Mouse (Mus musculus) forebrain, embryonic 13.5 days (tissue): ENCODE results near the gene Nuak2. TPM values are rescaled to one million over a fixed set of nuclear protein-coding genes. Genes with fewer than 3 reads are reported as not detected.
A peak's percentile ranks its signal among the peaks of the same experiment; 100 is the strongest.
"Not testable (repeated sequence)": the region's sequence is repeated elsewhere in the genome, so short reads cannot be mapped to it uniquely, and the experiment has no call there.

Source experiments
- ATAC-seq: fragments of 200-750 bp; cut with Nextera tagmentation; 2 replicates; pipeline ENCODE4 v1.8.0; 2017
- H3K27ac ChIP-seq: fragments of 300-500 bp; sonication (generic); 2 replicates; pipeline ENCODE4 v1.5.1; 2015; ENCODE audit warnings: inconsistent platforms, mild to moderate bottlenecking, moderate library complexity
- H3K27me3 ChIP-seq: fragments of 300-500 bp; sonication (generic); 2 replicates; pipeline ENCODE4 v1.6.1; 2015; ENCODE audit warnings: mild to moderate bottlenecking, inconsistent platforms
- H3K36me3 ChIP-seq: fragments of 300-500 bp; sonication (generic); 2 replicates; pipeline ENCODE4 v1.6.1; 2015; ENCODE audit warnings: mild to moderate bottlenecking, inconsistent platforms; ENCODE audit not compliant: poor library complexity, severe bottlenecking
- H3K4me1 ChIP-seq: fragments of 300-500 bp; sonication (generic); 2 replicates; pipeline ENCODE4 v1.6.1; 2015; ENCODE audit warnings: inconsistent platforms
- H3K4me2 ChIP-seq: fragments of 300-500 bp; sonication (generic); 2 replicates; pipeline ENCODE4 v1.6.1; 2015; ENCODE audit warnings: inconsistent platforms, mild to moderate bottlenecking, moderate library complexity
- H3K4me3 ChIP-seq: fragments of 300-500 bp; sonication (generic); 2 replicates; pipeline ENCODE4 v1.5.1; 2015; ENCODE audit warnings: mild to moderate bottlenecking, inconsistent platforms
- H3K9ac ChIP-seq: fragments of 300-500 bp; sonication (generic); 2 replicates; pipeline ENCODE4 v1.6.1; 2015; ENCODE audit warnings: mild to moderate bottlenecking, inconsistent platforms
- H3K9me3 ChIP-seq: fragments of 300-500 bp; sonication (generic); replicated peaks from 2 replicates; pipeline ENCODE4 v1.6.1; 2016; ENCODE audit warnings: inconsistent platforms
- WGBS: fragments of 180-500 bp; shearing (Covaris S2); methylation state at CpG from one replicate; pipeline ENCODE4 v1.1.7; 2015; 5-methylcytosine and 5-hydroxymethylcytosine counted together
- polyA plus RNA-seq: library from polyadenylated mRNA; unstranded; fragments of >200 nt; fragmentation: Nextera tagmentation; extraction: Ambion mirVana; gene quantifications from 2 replicates; pipeline ENCODE4 v1.2.1, GENCODE M21; 2015

The Nuak2 gene
- polyA plus RNA-seq, 1 experiment from 2014 or later, result 28.8 TPM

DNA sequence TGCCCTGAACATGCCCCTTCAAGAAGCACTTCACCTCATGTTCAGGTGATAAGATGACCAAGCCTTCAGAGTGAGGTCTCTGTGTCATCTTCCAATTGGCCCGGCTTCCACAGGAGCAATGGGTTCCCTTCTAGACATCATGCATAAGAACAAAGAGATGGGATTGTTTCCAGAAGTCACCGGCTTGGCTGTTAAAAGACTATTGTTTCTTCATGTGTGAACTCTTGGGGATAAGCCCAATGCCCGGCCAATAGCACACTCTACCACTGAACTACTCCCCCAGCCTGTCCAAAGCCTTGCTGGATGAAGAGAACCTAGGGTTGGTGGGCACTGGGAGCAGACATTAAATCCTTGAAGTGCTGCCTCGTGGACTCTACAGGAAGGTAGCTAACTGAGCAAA, 29.6 kb downstream of the Nuak2 start:
- Histone ChIP-seq H3K9me3 (no peaks in the 10 kb centered on the region), H3K27me3 (no peaks in the 10 kb centered on the region)
- 75% methylated on average over 4 of the region's 4 CpGs for WGBS

DNA sequence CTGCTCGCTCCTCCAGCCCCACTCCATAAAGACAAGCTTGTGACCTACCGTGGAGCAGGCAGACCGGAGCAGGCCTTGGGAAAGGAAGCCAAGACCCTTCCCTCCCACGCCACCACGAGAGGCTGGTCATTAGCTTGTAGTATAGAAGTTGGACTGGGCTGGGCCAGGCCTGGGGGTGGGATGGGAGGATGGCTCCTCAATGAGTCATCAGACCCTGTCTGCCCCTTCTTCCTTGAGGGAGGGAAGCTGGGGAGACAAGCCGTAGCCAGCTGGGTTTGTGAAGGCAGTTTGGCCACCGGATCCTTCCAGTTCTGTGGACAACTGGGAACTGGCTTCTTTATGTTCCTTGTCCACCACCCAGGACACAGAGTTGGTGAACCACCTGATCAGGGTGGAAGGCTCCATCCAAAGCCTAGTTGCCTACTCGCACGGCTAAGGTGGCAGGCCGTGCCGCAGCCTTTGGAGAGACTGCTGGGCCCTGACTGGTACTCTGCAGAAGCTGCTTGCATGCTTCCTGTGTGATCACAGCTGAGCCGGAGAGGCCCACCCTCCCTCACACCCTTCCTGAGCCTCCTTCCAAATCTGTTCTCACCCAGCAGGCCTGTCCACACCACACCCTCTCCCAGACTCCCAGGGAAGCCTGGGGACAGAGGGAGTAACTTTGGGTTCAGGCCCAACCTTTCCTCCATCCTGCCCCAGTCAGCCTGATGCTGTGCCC, 30.4 kb downstream of the Nuak2 start:
- Histone ChIP-seq H3K27ac (no peak overlapping the region), H3K9ac (no peak overlapping the region), H3K4me3 (no peak overlapping the region), H3K9me3 (no peaks in the 10 kb centered on the region), H3K4me1 (no peaks in the 10 kb centered on the region), H3K4me2 (no peak overlapping the region), H3K27me3 (no peaks in the 10 kb centered on the region), H3K36me3 (no peaks in the 10 kb centered on the region)
- ATAC-seq, result no peak
- 90% methylated on average over 12 of the region's 12 CpGs for WGBS

More for the DNA sequence above, 29.6 kb downstream of the Nuak2 start:
- no peak overlapping the region for H3K4me3 ChIP-seq
- no peaks in the 10 kb centered on the region for H3K36me3 ChIP-seq
- H3K4me1 ChIP-seq, result no peaks in the 10 kb centered on the region
- no peak overlapping the region for H3K4me2 ChIP-seq
- no peak overlapping the region for H3K27ac ChIP-seq
- no peak overlapping the region for H3K9ac ChIP-seq
- no peak for ATAC-seq

DNA sequence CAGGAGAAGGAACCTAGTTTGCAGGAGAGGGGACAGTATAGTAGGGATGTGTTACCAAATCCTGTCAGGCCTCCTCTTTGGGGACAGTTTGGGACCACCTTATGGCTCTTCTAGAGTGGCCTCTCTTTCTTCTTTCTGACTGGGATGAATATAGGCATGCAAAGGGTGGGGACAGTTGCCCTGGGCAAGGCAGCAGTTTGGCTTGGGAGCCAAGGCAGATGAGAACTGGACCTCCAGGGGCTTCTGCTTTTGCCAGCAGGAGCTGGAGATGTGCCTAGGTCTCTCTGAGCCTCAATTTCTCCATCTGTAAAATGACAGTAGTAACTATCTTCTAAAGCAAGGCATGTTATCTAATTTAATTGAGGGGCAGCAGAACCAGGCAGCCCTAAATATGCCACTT, 31.0 kb downstream of the Nuak2 start:
- no peak for ATAC-seq
- Histone ChIP-seq H3K4me1 (no peaks in the 10 kb centered on the region), H3K9me3 (no peaks in the 10 kb centered on the region), H3K4me2 (no peak overlapping the region), H3K36me3 (no peaks in the 10 kb centered on the region), H3K9ac (no peak overlapping the region), H3K27me3 (no peaks in the 10 kb centered on the region), H3K4me3 (no peak overlapping the region), H3K27ac (no peak overlapping the region)

DNA sequence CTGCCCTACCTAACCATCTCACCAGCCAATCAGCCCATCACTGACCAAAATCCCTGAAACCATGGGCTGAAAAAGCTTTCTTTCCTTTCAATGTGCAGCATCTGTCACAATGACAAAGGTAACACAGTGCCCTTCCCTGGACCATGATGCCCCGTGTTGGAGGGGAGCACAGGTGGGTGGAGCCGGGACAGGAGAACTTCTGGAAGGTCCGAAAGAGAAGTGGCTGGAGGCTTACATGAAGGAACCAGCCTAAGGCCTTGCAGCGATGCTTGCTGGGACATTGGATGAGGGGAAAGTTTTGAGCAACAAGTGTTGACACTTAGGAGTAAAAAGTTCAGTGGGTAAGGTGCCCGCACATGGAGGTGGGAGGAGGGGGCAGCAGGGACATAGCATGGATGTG, 32.5 kb downstream of the Nuak2 start:
- Histone ChIP-seq H3K4me1 (no peaks in the 10 kb centered on the region), H3K27me3 (no peaks in the 10 kb centered on the region), H3K36me3 (no peaks in the 10 kb centered on the region), H3K4me2 (no peak overlapping the region), H3K9ac (no peak overlapping the region), H3K4me3 (no peak overlapping the region), H3K9me3 (no peaks in the 10 kb centered on the region), H3K27ac (no peak overlapping the region)
- no peak for ATAC-seq
- 83% methylated on average over 5 of the region's 5 CpGs for WGBS

DNA sequence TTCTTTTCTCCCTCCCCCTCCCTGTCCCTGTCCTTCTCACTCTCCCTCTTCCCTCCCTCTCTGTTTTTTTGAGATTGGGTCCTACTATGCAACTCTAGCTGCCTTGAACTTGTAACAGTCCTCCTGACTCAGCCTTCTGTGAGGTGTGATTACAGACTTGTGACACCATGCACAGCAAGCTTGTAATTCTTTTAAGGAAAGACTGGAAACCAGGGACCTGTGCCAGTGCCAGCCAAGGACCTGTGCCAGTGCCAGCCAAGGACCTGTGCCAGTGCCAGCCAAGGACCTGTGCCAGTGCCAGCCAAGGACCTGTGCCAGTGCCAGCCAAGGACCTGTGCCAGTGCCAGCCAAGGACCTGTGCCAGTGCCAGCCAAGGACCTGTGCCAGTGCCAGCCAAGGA, 33.1 kb downstream of the Nuak2 start:
- ATAC-seq, H3K36me3 ChIP-seq, H3K27me3 ChIP-seq, H3K27ac ChIP-seq, H3K4me1 ChIP-seq, H3K9me3 ChIP-seq, H3K9ac ChIP-seq, H3K4me2 ChIP-seq, H3K4me3 ChIP-seq: not testable (repeated sequence)

DNA sequence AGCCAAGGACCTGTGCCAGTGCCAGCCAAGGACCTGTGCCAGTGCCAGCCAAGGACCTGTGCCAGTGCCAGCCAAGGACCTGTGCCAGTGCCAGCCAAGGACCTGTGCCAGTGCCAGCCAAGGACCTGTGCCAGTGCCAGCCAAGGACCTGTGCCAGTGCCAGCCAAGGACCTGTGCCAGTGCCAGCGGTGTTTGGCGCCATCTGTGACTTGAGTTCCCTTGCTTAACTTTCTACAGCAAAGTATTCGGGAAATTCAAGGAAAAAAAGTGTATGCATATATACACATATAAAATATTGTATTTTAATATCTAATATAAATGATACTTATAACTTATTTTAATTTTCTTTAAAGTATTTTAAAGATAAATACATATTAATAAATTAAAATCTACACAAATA, 33.7 kb downstream of the Nuak2 start:
- not testable (repeated sequence) for H3K9me3 ChIP-seq

DNA sequence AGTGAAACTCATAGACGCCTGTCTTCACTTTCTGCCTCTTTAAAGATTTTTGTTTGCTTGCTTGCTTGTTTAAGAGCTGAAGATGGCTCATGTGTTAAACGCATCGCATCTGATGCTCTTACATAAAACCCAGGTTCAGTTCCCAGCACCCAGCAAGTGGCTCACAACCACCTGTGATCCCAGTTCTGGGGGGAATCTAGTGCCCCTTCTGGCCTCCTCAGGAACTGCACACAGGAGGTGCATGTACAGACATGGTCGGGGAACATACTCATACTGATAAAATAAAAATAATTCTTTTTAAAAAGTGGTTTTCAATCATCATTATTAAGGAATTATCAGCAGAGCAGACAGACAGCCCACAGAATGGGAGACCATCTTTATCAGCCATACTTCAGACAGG, 35.1 kb downstream of the Nuak2 start:
- ATAC-seq, result no peak
- 99% methylated on average over 4 of the region's 4 CpGs for WGBS

More for the DNA sequence above, 33.7 kb downstream of the Nuak2 start:
- WGBS, result 80% methylated on average over 3 of the region's 3 CpGs
- H3K27ac ChIP-seq, ATAC-seq, H3K4me2 ChIP-seq, H3K4me1 ChIP-seq, H3K4me3 ChIP-seq, H3K36me3 ChIP-seq, H3K9ac ChIP-seq, H3K27me3 ChIP-seq: not testable (repeated sequence)

DNA sequence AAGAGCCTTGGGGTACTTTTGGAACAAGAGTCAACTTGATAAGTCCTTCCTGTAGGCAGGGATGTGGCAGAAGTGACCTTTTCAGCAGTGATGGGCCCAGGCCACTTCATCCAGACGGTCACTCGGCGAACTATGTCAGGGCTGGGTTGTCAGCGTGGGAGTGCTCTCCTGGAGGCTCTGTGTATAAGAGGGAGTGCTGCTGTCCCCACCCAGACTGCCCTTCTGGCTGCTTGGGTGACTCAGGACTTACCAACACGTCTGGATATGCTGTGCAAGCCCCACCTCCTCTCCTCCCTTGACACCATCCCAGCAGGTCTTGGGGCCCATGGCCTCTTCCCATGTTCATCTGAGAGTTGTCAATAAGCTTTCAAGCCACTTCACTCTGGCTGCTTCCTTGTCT, 37.5 kb downstream of the Nuak2 start:
- no peaks in the 10 kb centered on the region for H3K27me3 ChIP-seq
- WGBS, result 77% methylated on average over 5 of the region's 5 CpGs

More for the DNA sequence above, 35.1 kb downstream of the Nuak2 start:
- no peaks in the 10 kb centered on the region for H3K9me3 ChIP-seq
- no peak overlapping the region for H3K9ac ChIP-seq
- H3K27ac ChIP-seq, result no peak overlapping the region
- no peak overlapping the region for H3K4me2 ChIP-seq
- no peaks in the 10 kb centered on the region for H3K36me3 ChIP-seq
- H3K27me3 ChIP-seq, result no peaks in the 10 kb centered on the region
- H3K4me1 ChIP-seq, result peaks cover 8% of the 10 kb centered on the region
- H3K4me3 ChIP-seq, result no peak overlapping the region

DNA sequence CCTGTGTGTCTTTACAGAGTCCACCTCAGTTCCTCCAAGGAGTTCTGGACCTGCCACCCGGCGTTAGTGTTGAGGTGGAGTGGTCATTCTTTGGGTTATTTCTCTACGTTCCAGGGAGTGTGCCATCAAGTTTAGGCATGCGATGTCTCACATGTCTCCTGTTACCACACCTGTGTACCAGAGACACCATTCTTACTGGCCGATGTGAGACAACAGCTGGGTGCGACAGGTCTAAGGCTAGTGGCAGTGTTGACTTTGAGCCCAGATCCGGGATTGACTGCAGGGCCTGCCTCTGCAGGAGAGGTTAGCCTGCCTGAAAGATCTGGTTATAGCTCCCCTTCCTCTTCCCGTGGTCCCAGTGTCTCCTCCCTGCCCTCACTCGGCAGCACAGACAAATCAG, 38.3 kb downstream of the Nuak2 start:
- WGBS, result 81% methylated on average over 9 of the region's 9 CpGs
- no peak overlapping the region for H3K4me2 ChIP-seq
- H3K27ac ChIP-seq, result no peak overlapping the region
- H3K9me3 ChIP-seq, result no peaks in the 10 kb centered on the region
- no peak for ATAC-seq
- no peak overlapping the region for H3K4me3 ChIP-seq
- peaks cover 25% of the 10 kb centered on the region for H3K36me3 ChIP-seq
- no peaks in the 10 kb centered on the region for H3K27me3 ChIP-seq
- H3K9ac ChIP-seq, result no peak overlapping the region
- peaks cover 8% of the 10 kb centered on the region for H3K4me1 ChIP-seq

More for the DNA sequence above, 37.5 kb downstream of the Nuak2 start:
- H3K4me1 ChIP-seq, result peaks cover 8% of the 10 kb centered on the region
- ATAC-seq, result no peak
- no peak overlapping the region for H3K4me2 ChIP-seq
- peaks cover 17% of the 10 kb centered on the region for H3K36me3 ChIP-seq
- no peak overlapping the region for H3K27ac ChIP-seq
- H3K9me3 ChIP-seq, result no peaks in the 10 kb centered on the region
- H3K9ac ChIP-seq, result no peak overlapping the region
- H3K4me3 ChIP-seq, result no peak overlapping the region

DNA sequence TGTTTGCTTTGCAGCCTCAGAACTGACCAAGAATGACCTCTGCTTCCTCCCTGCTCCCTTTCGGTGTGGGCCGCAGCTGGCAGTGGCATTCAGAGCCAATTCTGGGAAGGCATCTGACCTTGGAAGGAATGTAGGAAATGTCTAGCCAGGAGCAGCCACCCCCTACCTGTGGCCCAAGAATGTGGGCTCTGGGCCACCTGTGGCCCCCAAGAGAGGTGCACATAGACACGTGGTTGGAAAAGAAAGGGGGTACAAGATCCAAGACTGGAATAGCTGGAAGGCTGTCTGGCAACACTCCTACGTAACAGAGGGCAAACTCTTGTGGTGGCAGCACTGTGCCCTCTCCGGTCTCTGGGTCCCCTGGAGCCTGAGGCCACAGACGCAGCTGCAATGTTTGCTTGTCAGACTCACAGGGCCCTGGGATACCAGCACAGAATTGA, 39.3 kb downstream of the Nuak2 start:
- H3K9me3 ChIP-seq, result no peaks in the 10 kb centered on the region
- H3K4me1 ChIP-seq, result peaks cover 8% of the 10 kb centered on the region
- no peaks in the 10 kb centered on the region for H3K27me3 ChIP-seq
- ATAC-seq, result no peak; the same call in 1 of the 2 replicates
- H3K36me3 ChIP-seq, result peaks cover 35% of the 10 kb centered on the region
- H3K27ac ChIP-seq, result peak overlapping the region; percentile 48; the same call in 1 of the 2 replicates
- no peak overlapping the region for H3K4me2 ChIP-seq
- H3K4me3 ChIP-seq, result no peak overlapping the region
- peak overlapping the region; percentile 48 for H3K9ac ChIP-seq
- WGBS, result 43% methylated on average over 6 of the region's 6 CpGs

DNA sequence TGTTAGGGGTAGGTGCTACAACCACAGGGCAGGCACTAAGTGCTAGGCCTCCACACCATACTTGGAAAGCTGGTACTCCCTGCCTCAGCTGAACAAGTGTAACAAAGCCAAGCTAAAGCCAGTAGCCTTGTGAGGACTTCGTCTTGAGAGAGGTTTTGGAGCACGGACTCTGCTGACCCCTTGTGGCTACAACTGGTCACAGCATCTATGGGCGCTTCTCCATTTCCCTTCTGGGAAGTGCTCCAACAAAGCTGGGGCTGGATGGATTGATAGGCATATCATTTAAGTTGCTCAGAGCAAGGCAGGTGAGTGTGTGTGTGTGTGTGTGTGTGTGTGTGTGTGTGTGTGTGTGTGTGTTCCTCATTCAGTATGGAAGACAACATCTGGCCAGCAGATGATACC, 39.9 kb downstream of the Nuak2 start:
- Histone ChIP-seq H3K4me1 (peaks cover 8% of the 10 kb centered on the region), H3K27ac (peak overlapping the region; percentile 48; the same call in 1 of the 2 replicates), H3K36me3 (peaks cover 41% of the 10 kb centered on the region), H3K9me3 (no peaks in the 10 kb centered on the region), H3K4me2 (no peak overlapping the region), H3K27me3 (no peaks in the 10 kb centered on the region), H3K4me3 (no peak overlapping the region), H3K9ac (peak overlapping the region; percentile 48; the same call in 1 of the 2 replicates)
- peak; percentile 79 for ATAC-seq
- WGBS, result 0% methylated on average over 3 of the region's 3 CpGs

DNA sequence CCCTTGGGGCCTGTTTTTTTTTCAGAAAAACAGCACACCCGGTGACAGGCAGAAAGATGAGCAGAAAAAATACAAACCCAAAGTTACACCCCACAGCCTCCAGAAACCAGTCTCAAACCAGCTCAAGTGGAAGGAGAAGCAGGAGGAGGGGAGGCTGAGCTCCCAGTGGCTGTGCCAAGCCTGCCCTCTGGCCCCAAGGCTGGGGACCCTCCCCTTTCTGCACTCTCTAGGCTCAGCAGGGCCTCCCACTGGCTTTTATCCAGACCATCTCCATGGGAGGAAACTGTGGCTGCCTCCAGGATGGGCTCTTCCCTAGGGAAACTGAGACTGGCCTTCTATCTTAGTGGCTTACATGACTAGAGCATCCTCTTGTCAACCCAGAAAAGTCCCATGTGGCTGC, 40.9 kb downstream of the Nuak2 start:
- Histone ChIP-seq H3K4me2 (no peak overlapping the region), H3K4me3 (no peak overlapping the region), H3K27ac (peak overlapping the region; percentile 6; the same call in 1 of the 2 replicates), H3K27me3 (no peaks in the 10 kb centered on the region), H3K9ac (no peak overlapping the region), H3K9me3 (no peaks in the 10 kb centered on the region), H3K4me1 (peaks cover 8% of the 10 kb centered on the region), H3K36me3 (peaks cover 51% of the 10 kb centered on the region)
- ATAC-seq, result no peak
- 47% methylated on average over 1 of the region's 1 CpGs for WGBS

DNA sequence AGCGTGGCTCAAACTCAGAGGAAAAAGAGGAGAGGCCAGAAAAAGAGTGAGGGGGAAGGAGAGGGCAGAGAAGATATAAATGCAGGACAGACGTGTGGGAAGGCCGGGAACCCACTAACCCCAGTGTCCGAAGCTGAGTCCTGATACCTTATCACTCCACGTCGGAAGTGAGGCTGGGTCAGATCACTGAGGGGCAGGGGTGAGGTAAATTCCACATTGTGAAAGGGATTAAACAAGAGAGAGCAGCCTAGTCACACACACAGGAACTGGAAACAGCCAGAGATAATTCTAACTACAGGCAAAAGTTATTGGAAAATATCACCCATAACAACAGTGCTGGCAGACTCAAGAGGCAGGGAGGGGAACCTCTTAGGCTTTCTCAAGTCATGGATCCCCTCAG, 46.0 kb downstream of the Nuak2 start:
- Histone ChIP-seq H3K9ac (no peak overlapping the region), H3K36me3 (peaks cover 62% of the 10 kb centered on the region), H3K27me3 (no peaks in the 10 kb centered on the region), H3K9me3 (no peaks in the 10 kb centered on the region), H3K4me2 (no peak overlapping the region), H3K27ac (no peak overlapping the region), H3K4me3 (no peak overlapping the region), H3K4me1 (peaks cover 10% of the 10 kb centered on the region)
- 92% methylated on average over 6 of the region's 6 CpGs for WGBS
- no peak for ATAC-seq
